Mouse (Mus musculus) urinary bladder, postnatal 25 days (tissue): ENCODE measurements around the gene Gm28042.

Source experiments
- DNase-seq: peaks from one replicate; pipeline ENCODE4 v3.0.0; 2022; ENCODE audit warnings: low spot score

The Gm28042 gene

DNA sequence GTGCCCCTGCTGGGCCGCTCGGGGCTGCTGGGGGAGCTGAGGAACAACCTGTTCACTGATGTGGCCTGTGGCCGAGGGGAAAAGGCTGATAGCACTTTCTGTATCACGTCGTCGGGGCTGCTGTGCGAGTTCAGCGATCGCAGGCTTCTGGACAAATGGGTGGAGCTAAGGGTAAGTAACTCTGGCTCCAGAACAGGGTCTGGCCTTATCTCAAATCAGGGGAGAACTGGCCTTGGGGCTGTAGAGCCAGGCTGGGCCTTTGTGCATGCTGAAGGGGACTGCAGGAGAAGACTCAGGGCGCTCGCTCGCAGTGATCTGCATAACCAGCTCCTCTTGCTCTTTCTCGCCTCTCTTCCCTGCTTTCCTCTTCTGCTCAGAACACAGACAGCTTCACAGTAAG is 14.4 kb upstream of the Gm28042 start:
- DNase-seq, result no peak

DNA sequence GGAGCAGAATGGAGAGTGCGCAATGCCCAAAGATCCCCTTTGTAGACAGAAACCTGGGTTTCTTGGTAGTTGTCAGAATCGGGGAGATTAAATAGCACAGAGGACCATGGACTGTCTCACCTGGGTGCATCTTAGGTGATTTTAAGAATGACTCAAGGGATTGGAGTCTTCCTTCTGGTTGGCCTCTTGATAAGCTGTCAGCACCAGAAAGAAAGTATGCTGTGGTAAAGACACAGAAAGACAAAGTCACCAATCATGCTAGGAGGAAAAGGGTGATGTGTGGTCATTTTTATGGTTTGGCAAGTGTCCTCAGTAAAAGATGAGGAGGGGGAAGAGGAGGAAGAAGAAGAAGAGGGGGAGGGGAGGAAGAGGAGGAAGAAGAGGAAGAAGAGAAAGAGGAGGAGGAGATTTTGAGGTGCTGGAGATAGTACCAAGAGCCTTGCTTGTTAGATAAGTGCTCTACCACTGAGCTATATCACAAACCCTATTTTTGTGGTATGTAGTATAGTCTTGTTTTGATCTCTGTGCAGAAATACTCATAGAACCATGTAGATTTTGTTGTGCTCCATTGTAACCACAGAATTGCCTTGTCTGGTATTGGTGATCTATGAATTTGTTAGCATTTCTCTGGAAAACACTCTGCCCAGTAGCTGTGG is 13.3 kb upstream of the Gm28042 start:
- no peak for DNase-seq

DNA sequence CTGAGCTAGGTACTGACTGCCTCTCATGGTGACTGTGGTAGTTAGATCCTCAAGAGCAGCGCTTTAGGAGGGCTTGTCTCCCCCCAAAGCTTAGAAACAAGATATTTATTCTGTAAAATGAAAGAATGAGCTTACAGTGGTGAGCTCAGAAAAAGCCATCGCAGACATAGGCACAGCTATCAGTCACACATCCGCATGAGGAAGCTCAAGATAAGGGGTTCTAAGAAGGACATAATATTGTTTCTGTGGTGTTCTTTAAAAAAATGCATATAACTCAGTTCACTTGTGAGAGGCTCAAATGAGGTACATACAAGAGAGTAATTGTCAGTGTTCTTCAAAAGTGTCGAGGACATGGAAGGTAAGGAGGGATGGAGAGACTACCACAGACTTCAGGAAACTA is 11.4 kb upstream of the Gm28042 start:
- DNase-seq, result no peak

DNA sequence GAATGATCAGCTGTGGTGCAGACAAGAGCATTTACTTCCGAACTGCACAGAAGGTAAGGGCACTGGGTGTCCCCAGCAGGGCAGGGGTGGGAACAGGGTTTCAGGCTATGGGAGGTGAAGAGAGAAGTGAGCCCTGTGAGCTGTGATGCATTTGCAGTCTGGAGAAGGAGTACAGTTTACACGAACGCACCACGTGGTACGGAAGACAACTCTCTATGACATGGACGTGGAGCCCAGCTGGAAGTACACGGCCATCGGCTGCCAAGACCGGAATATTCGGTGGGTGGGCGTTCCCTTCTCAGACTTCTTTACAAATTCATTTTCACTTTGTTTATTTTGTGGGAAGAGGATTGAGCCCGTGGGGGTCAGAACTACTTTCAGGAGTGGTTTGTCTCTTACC is 9.7 kb upstream of the Gm28042 start:
- DNase-seq, result no peak

DNA sequence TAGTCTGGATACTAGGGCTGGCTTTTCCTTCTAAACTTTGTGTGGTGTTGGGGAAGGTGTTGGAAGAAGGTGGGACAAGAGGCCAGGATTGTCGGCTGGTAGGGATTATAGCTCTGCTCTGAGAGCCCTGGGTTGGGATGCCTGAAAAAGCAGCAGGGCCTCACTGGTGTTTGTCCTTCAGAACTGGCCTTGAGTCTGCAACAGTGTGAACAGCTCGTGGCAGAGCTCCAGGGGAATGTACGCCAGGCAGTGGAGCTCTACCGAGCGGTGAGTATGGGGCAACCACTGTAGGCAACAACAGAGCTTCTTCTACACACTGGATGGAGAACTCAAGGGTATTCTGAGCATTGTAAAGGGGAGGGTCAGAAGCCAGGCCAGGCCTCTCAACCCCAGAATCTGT is 3.0 kb upstream of the Gm28042 start:
- no peak for DNase-seq

DNA sequence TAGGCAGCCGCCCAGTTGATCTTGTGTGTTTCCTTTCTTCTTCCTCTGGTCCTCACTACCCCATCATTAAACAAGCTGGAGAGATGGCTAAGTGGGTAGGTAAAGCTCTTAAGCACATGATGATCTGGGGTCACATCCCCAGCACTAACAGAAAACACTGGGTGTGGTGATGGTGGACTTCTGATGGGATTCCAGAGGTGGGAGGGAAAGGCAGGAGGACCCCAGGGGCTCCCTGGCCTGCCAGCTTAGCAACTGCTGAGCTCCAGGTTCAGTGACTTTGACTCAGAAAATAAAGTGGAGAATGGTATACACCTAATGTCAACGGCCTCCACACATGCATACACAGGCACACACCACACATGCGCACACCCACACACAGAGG is 648 bp downstream of the Gm28042 start:
- no peak for DNase-seq

DNA sequence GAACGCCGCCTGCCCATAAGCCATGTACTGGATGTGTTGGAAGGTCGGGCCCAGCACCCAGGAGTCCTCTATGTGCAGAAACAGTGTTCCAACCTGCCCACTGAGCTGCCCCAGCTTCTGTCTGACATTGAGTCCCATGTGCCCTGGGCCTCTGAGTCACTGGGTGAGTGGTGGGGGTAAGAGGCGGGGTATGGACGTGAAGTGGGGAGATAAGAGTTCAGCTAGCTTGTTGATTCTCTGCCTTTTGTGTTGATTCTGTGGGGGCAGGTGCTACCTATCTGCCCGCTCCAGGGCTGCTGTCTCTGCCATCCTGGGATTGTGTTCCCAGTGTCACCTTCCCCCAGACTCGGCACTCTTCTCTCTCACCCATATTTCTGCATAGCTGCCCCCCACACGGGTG is 3.1 kb downstream of the Gm28042 start:
- DNase-seq, result no peak

DNA sequence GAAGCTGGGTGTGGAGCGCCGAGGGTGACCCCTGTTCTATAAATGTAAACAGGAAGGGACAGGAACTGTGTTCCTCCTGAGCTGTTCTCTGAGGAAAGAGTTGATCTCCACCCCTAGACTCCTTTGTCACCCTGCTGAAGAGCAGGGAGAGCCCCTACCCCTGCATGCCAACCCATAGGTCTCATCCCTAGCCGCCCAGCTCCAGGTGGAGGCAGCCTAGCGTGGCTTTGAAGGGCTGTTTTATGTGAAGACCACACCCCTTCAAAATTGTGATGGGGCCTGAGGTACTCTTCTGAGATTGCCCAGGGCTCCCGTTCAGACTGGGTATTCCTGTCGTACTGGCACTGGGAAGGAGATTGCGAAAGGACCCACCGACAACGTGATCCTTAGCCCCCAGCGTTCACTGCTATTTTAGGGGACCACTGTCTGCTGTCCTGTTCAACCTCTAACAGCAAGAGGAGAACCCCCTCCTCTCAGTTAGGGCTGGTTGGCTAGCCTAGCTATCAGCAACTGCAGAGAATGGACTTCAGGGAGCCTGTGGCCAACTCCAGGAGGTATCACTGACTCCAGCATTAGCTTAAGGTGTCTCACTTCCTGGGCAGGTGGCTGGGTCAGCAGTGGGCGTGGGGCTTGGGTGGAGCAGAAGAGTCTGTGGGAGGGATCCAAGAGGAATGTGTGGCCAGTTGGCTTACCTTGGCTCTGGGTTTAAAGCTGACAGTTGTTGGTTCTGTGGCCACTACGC is 5.6 kb downstream of the Gm28042 start, which contains the start of gene Pla2g4b:
Pla2g4b (plus strand) TSS at position 692 of the 742 bp plus-strand sequence.
- DNase-seq, result no peak

DNA sequence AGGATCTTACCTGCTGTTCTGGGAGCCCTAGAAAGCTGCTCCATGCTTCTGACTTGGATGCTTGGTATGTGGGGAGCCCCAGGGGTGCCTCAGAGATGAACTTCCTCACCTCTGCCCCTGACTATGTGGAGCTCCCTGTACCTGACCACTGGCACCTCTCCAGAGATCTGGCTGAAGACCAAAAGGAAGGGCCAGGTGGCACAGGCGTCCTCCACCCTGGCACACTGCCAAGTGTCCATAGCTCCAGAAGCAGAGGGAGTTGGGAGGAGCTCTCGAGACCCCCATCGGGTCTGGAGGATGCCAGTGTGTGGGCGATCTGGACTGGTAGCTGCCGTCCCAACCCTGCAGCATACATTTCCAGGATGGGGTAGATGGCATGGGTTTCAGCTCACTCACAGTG is 6.4 kb downstream of the Gm28042 start:
- DNase-seq, result no peak

DNA sequence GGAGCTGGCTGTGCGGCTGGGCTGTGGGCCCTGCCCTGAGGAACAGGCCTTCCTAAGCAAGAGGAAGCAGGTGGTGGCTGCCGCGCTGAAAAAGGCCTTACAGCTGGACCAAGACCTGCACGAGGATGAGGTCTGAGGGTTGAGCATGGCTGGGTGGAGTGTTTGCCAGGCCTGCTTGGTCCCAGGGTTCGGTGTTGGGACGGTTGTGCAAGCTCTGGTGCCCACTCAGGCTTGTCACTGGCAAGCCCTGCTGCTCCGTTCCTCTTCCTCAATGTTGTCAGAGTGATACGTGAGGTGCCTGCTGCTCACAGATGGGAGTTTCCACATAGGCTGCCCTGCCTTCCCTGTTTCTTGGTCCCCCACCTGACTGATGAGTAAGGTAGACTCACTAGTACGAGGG is 10.5 kb downstream of the Gm28042 start:
- no peak for DNase-seq

DNA sequence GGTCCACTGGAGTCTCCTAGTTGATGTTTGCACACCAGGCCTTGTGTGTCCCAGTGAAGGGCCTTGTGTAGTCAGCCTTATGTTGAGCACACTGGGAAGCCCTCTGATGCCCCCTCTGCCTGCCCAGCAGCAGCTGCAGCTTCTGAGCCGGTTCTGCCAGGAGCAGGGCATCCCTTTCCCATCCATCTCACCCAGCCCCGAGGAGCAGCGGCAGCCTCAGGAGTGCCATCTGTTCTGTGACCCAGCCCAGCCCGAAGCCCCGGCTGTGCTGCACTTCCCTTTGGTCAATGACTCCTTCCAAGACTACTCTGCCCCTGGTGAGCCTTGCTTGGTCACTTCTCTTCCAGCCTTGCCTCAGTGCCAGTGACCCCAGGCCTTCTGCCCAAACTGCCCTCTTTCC is 13.7 kb downstream of the Gm28042 start:
- no peak for DNase-seq

DNA sequence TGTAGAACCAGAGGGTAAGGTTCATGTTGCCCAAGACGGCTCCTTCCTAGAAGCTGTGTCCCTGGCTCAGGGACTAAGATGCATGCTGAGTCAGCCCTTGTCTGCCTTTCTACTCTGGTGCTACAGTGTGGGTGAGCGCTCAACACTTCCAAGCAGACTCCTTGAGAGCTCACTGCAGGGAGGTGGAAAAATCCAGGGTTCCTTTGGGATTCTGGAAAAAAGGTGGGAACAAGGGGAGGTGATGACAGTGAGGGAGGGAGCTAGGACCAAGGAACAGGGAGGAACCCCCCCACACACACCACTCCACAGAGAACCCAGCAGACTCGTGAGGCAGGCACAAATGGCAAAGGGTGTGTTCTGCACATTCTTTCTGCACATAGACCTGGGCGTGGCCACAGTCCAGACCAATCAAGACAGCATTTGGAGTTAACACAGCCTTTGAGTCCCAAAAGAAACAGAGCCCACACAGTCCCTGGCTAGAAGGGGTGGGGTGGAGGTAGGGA is 16.9 kb downstream of the Gm28042 start:
- no peak for DNase-seq

DNA sequence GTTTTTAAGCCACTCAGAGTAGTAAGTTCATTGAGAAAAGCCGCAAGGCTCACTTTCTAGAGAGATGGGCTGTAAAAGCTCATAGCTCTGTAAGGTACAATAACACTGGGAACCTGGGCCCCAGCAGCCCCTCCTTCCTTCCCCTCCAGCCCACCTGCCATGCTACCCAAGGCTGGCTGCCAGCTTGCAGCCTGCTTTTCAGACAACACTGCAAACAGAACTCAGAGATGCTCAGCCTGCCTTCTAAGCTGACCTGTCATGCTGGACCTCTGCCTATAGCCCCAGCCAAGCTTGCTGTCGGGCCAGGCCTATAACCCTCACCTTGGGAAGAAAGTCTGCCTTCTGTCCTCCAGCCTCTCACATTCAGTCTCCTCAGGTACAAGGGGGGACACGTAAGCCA is 17.4 kb downstream of the Gm28042 start:
- DNase-seq, result no peak

DNA sequence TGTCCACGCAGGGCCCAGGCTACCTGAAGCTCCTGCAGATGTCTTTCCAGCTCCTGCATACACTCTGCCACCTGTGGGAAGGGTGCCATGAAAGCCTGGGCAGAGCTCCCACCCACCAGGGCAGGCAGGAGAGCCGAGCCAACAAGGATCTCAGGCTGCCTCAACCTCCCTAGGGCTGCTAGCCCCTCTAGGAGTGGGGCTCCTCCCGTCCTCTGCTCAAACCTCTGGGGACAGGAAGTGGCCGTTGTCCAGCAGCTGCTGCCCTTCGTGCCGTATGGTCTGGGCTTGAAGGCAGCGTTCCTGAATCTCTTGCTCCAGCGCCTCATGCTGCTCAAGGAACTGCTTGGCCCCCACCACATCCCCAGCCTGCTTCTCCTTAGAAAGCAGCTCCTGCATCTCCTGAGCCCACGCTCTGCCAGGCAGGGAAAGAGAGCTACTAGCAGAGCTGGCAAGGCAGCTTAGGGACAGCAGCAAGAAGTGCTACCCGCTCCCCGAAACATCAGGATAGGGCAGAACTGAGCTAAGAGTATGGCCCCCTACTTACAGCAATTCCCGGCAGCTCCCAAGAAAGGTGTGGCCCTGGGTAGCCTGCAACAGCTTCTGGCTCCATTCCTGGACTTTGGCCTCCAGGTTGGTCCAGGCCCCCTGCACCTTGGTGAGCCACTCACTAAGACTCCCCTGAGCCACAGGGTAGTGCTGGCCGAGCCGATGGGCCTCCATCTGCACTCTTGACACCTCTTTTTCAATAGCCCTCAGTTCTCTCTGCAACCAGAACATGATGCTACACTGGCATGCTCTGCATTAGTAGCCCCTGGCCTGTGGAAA is 19.4 kb downstream of the Gm28042 start:
- DNase-seq, result no peak

DNA sequence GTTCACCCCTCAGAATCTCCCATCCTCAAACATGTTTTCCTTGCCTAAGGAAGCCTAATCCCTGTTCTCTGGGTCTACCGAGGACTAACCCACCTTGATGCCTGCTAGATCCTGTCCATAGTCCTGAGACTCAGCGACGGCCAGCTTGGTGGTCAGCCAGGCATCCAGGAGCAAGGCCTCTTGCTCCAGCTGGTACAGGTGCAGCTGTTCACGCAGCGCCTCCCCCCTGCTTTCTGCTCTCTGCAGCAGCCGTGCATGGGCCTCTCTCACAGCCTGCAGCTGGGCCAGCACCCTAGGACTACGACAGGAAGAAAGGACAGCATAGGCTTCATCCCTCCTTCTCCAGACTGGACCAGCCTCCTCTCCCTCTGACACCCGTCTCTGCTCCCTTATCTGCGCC is 20.9 kb downstream of the Gm28042 start:
- DNase-seq, result no peak

DNA sequence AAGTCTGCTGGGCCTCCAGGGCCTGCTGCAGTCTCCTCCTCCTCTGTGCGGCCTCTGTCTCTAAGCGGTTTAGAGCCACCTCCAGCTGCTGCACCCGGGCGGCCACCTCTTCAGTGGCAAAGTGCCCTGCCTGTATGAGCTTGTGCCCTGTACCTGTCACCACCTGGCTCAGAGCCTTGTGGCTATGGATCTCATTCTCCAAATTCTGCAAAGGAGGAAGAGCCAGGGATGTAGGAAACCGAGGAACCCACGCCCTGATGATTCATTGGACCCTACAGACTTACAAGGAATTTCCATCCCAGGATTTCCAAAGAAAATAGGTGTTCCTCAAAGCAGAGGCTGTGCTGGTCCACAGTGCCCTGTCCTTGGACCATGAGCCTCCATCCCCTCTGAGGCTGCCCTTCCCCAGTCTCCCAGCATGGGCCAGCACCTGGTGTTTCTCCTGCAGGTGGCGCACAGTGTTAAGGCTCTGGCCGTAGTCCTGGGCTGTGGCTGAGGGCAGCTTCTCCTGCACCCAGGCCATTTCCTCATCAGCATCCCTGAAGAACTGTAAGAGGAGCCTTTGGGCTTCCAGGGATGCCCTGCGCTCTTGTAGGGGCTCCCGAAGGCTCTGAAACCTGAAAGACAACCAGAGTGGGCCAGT is 22.5 kb downstream of the Gm28042 start:
- peak; percentile 53 for DNase-seq

DNA sequence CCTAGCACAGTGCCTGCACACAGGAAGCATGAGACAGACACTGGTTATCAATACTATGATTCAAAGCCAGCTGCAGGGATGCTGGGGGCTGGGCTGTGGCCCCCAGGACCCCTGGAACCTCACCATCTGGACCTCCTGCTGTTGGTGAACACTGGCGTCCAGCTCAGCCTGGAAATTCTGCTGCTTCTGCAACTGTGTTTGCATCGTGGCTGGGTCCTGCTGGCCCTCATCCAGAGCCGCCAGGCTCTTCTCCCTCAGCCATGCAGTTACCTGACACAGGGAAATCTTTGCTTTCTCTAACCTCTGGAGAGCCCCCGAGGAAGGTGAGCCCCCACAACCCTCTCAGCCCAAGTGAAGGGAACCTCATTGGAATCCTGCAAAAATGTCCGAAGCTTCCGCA is 24.1 kb downstream of the Gm28042 start:
- DNase-seq, result no peak

DNA sequence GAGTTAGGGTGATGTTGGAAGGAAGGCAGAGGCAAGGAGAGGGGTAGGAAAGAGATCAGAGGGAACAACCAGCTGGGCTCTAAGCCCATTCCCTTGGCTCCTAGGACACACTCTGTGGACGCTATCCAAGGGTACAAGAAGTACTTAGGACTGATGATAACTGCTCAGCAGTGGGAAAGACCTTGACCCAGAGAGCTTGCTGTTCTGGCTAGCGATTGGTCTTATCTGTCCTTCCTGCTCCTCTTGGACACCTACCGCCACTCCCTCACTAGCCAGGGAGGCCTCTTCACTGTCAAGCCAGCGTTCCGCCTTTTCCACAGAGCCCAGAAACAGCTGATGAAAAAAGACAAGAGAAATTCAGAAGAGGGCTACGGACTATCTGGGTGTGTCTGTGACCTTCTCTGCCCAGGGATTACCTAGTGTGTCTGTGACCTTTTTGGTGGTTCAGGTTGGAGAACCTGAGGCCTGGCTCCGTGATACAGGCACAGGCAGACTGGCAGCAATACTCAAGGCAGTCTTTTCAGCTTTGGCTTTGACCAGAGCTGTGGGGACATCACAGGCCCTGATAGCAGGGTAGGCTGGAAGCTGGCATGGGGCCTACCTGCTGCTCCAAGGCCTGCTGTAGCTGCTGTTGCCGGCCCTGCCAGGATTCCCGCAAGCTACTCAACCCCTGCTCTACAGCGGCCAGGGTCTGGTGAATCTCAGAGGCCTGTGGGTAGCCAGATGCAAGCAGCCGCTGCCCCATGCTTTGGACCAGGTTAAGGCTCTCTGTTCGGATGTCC is 27.7 kb downstream of the Gm28042 start:
- DNase-seq, result no peak

DNA sequence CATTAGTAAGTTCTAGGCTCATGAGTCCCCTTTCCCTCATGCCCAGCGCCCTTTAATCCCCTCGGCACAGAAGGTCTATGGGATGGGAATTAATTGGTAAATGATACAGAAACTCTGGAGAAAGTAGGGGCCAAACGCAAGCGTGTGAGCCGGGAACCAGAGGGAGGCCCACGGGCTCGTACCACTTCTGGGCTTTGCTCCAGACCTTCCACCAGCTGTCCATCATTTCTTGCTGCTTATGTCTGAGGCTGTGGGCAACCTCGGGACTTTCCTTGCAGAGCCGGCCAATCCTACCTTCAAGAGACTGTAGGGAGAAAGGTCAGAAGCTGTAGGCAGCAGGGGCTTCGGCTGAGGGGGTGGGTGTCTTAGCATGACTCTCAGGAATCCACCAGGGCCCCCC is 28.6 kb downstream of the Gm28042 start:
- no peak for DNase-seq

DNA sequence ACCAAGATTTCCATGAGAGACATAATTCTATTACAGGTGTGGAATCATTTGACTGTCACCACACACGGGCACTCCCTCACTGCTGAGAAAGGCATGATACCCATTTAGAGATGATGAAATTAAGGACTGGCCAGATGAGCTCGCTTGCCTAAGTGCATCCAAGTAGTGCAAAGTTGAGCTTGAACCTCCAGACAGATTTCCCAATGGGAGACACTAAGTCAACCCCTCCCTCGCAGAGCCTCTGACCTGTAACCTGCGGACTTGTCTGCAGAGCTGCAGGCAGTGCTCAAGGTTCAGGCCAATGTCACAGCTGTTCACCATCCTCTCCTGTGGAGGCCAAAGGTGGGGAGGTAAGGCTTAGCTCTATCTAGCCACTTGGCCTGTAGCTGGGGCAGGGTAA is 31.5 kb downstream of the Gm28042 start:
- no peak for DNase-seq

DNA sequence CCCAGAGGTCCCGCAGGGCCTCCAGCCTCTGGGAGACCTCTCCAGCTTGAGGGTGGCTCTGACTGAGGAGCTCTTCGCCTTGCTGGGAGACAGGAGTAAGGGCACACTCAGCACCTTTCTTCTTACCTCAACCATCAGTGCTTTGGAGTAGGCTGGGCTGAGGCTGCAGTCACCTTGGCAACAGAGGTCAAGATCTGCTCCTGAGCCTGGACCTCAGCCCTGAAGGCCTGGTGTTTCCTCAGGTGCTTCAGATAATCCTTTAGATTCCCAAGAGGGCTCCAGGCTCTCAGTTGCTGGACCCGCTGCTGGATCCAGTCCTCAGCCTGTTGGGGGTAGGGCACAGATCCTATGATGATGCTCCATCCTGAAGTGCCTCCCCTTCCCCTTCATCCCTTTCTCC is 32.2 kb downstream of the Gm28042 start:
- no peak for DNase-seq

DNA sequence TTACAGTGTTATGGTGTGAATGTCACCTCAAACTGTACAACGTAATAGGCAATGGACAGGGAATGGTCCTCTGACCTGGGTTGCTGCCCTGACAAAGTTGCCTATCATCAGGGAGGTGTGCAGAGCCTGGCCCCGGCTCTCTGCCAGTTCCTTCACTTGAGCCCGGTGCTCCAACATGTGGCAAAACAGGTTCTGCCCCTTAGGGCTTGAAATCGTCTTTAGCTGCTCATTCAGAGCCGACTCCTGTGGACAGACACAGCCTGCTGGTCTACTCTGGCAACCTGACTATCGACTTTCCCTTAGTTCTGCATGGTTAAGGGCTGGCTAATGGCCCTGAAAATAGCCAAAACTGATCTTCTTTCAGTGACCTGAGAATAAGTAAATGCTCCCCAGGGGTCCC is 32.9 kb downstream of the Gm28042 start:
- peak; percentile 41 for DNase-seq
